Comparison of ENCODE assay signal across 12 mouse cellular contexts in genomic region chr8:11363340-11364126, GRCm38 (mm10). TPM values are rescaled to one million over a fixed set of nuclear protein-coding genes. Genes with fewer than 3 reads are reported as not detected.
DNase-seq lines count a peak whose midpoint lies in the region; ATAC-seq and TF ChIP-seq lines count a peak whose summit lies in the region.
"Had no signal": no experiment of that assay in that cellular context is flagged by ENCODE, and none has a peak within 500 bp of the region (broad histone marks: within the 10 kb centered on the region; RNA-seq: fewer than 3 reads in every experiment).

No protein-coding gene starts in this region.

- no peak overlapping the region for H3K4me2 ChIP-seq in intestine, embryonic 15.5 days (replicated peaks)
- H3K4me2 ChIP-seq in intestine, postnatal 0 days (replicated peaks; ENCODE audit: low read depth): no peak overlapping the region
- no peak overlapping the region for H3K4me2 ChIP-seq in hindbrain, embryonic 13.5 days
- H3K4me2 ChIP-seq: liver, embryonic 11.5 days had no signal

- ATAC-seq in intestine, embryonic 15.5 days: no peak
- ATAC-seq in intestine, postnatal 0 days: no peak
- ATAC-seq in hindbrain, embryonic 13.5 days (ENCODE audit: low FRiP score): no peak

- no peaks in the 10 kb centered on the region for H3K27me3 ChIP-seq in intestine, embryonic 15.5 days (replicated peaks)
- H3K27me3 ChIP-seq in intestine, postnatal 0 days (replicated peaks; ENCODE audit: control insufficient read depth, insufficient read depth, low read length): no peaks in the 10 kb centered on the region
- H3K27me3 ChIP-seq in hindbrain, embryonic 13.5 days: no peaks in the 10 kb centered on the region; the same call in 1 of the 2 replicates
- H3K27me3 ChIP-seq: midbrain, embryonic 13.5 days had no signal

- no peak overlapping the region for H3K9ac ChIP-seq in intestine, embryonic 15.5 days
- no peak overlapping the region for H3K9ac ChIP-seq in intestine, postnatal 0 days (ENCODE audit: low read depth, low read length)
- H3K9ac ChIP-seq in hindbrain, embryonic 13.5 days: no peak overlapping the region
- H3K9ac ChIP-seq: midbrain, embryonic 13.5 days had no signal

- no peak for TF ChIP-seq CTCF in intestine, postnatal 0 days (IDR thresholded peaks at IDR 0.05; ENCODE audit: low read depth)

- H3K27ac ChIP-seq in intestine, embryonic 15.5 days: 0 out of 2 replicates have a peak overlapping the region, but pooled peaks have one; percentile 1
- no peak overlapping the region for H3K27ac ChIP-seq in intestine, postnatal 0 days (ENCODE audit: low read depth, low read length)
- H3K27ac ChIP-seq in brown adipose tissue, adult 24 weeks (replicated peaks; ENCODE audit: low read depth, low read length): peak overlapping the region; percentile 25
- 0 out of 2 replicates have a peak overlapping the region, but pooled peaks have one; percentile 52 for H3K27ac ChIP-seq in hindbrain, embryonic 13.5 days

- peak; percentile 68 for DNase-seq in adrenal gland, adult 8-10 months
- DNase-seq in adrenal gland, postnatal 10 days: no peak
- no peak for DNase-seq in thymus, postnatal 4 days
- DNase-seq in cerebellum, adult 9-11 months: no peak
- DNase-seq: right cerebral cortex, adult 18-20 months had no signal

- no peaks in the 10 kb centered on the region for H3K36me3 ChIP-seq in intestine, embryonic 15.5 days
- no peaks in the 10 kb centered on the region for H3K36me3 ChIP-seq in intestine, postnatal 0 days (ENCODE audit: control insufficient read depth, insufficient read depth)
- no peaks in the 10 kb centered on the region for H3K36me3 ChIP-seq in hindbrain, embryonic 13.5 days
- H3K36me3 ChIP-seq: midbrain, embryonic 13.5 days had no signal

- no peaks in the 10 kb centered on the region for H3K9me3 ChIP-seq in intestine, embryonic 15.5 days
- no peaks in the 10 kb centered on the region for H3K9me3 ChIP-seq in intestine, postnatal 0 days (ENCODE audit: control insufficient read depth)
- H3K9me3 ChIP-seq in hindbrain, embryonic 13.5 days: no peaks in the 10 kb centered on the region
- H3K9me3 ChIP-seq: midbrain, embryonic 13.5 days had no signal

- peaks cover 14% of the 10 kb centered on the region for H3K4me1 ChIP-seq in intestine, embryonic 15.5 days (replicated peaks)
- no peaks in the 10 kb centered on the region for H3K4me1 ChIP-seq in intestine, postnatal 0 days (replicated peaks; ENCODE audit: control insufficient read depth, insufficient read depth, low read length)
- H3K4me1 ChIP-seq in brown adipose tissue, adult 24 weeks (ENCODE audit: control insufficient read depth, insufficient read depth, insufficient read length, low read length): peaks cover 55% of the 10 kb centered on the region
- peaks cover 31% of the 10 kb centered on the region for H3K4me1 ChIP-seq in hindbrain, embryonic 13.5 days (replicated peaks)

- WGBS in intestine, embryonic 15.5 days: 64% methylated on average over 13 of the region's 13 CpGs
- WGBS in intestine, postnatal 0 days: 72% methylated on average over 13 of the region's 13 CpGs
- WGBS in hindbrain, embryonic 13.5 days: 53% methylated on average over 13 of the region's 13 CpGs

- no peak overlapping the region for H3K4me3 ChIP-seq in intestine, embryonic 15.5 days (replicated peaks)
- H3K4me3 ChIP-seq in intestine, postnatal 0 days (ENCODE audit: low read depth, low read length): no peak overlapping the region
- no peak overlapping the region for H3K4me3 ChIP-seq in brown adipose tissue, adult 24 weeks (ENCODE audit: insufficient read depth, low read depth, low read length)
- no peak overlapping the region for H3K4me3 ChIP-seq in hindbrain, embryonic 13.5 days
- H3K4me3 ChIP-seq: layer of hippocampus, adult 2 months; midbrain, embryonic 13.5 days had no signal

RNA-seq across cellular contexts. Expression of gene Col4a1, which starts 50.9 kb away (rescaled TPM):
- total RNA-seq in adrenal gland, adult 8-10 months (2022): 100 to 1,000 TPM; 276 to 357 (median 298) TPM
- 100 to 1,000 TPM; 677 to 700 TPM for total RNA-seq in adrenal gland, postnatal 10 days (2021)
- polyA plus RNA-seq in intestine, embryonic 15.5 days (2015; fragmentation: Nextera tagmentation; extraction: Ambion mirVana): 161 and 170 TPM in 2 replicates
- polyA plus RNA-seq in intestine, postnatal 0 days (2015; fragmentation: Nextera tagmentation; extraction: Ambion mirVana): 84.5 and 85.5 TPM in 2 replicates
- 142 and 186 TPM in 2 replicates for polyA plus RNA-seq in brown adipose tissue, adult 24 weeks (2012; ENCODE audit: insufficient read depth, insufficient read length, missing spikeins)
- 93.3 and 94.0 TPM in 2 replicates for polyA plus RNA-seq in hindbrain, embryonic 13.5 days (2015; fragmentation: Nextera tagmentation; extraction: Ambion mirVana)

RNA-seq across cellular contexts. Expression of gene Col4a2, which starts 50.9 kb away (rescaled TPM):
- total RNA-seq in adrenal gland, adult 8-10 months (2022): 100 to 1,000 TPM; 122 to 162 (median 137) TPM
- total RNA-seq in adrenal gland, postnatal 10 days (2021): 100 to 1,000 TPM; 322 to 338 TPM
- 60.2 and 61.4 TPM in 2 replicates for polyA plus RNA-seq in intestine, embryonic 15.5 days (2015; fragmentation: Nextera tagmentation; extraction: Ambion mirVana)
- polyA plus RNA-seq in intestine, postnatal 0 days (2015; fragmentation: Nextera tagmentation; extraction: Ambion mirVana): 44.5 and 44.8 TPM in 2 replicates
- polyA plus RNA-seq in brown adipose tissue, adult 24 weeks (2012; ENCODE audit: insufficient read depth, insufficient read length, missing spikeins): 51.1 and 77.2 TPM in 2 replicates
- 41.6 and 42.4 TPM in 2 replicates for polyA plus RNA-seq in hindbrain, embryonic 13.5 days (2015; fragmentation: Nextera tagmentation; extraction: Ambion mirVana)
